Mouse (Mus musculus) testis, postnatal 10 days (tissue): Measurements from ENCODE around the gene Pex26.
A peak's percentile ranks its signal among the peaks of the same experiment; 100 is the strongest.

Experiments used
- DNase-seq: peaks from one replicate; pipeline ENCODE4 v3.0.0; 2021; ENCODE audit warnings: low spot score

Pex26 gene

GRCm38 (mm10) chr6:121209584-121209983, 26.1 kb downstream of the Pex26 start:
- no peak for DNase-seq

- DNase-seq: peak; percentile 52
These were observed 26.9 kb downstream of the Pex26 start, which contains the start of gene Tuba8 for GRCm38 (mm10) chr6:121210149-121210925. TSS of gene Tuba8 (plus strand) at chr6:121210696.

- no peak for DNase-seq
These were observed 27.4 kb downstream of the Pex26 start for GRCm38 (mm10) chr6:121210926-121211289.

- no peak for DNase-seq
These were observed 28.3 kb downstream of the Pex26 start for GRCm38 (mm10) chr6:121211743-121212142.

- no peak for DNase-seq
These were observed 29.5 kb downstream of the Pex26 start for GRCm38 (mm10) chr6:121212988-121213387.

GRCm38 (mm10) chr6:121214221-121214620, 30.8 kb downstream of the Pex26 start:
- no peak for DNase-seq

GRCm38 (mm10) chr6:121214667-121215330, 31.3 kb downstream of the Pex26 start:
- DNase-seq: no peak

GRCm38 (mm10) chr6:121215336-121215735, 31.9 kb downstream of the Pex26 start:
- no peak for DNase-seq

- DNase-seq: no peak
These were observed 32.4 kb downstream of the Pex26 start for GRCm38 (mm10) chr6:121215896-121216295.

- DNase-seq: no peak
These were observed 33.3 kb downstream of the Pex26 start for GRCm38 (mm10) chr6:121216589-121217255.

GRCm38 (mm10) chr6:121218002-121218401, 34.5 kb downstream of the Pex26 start:
- no peak for DNase-seq

- no peak for DNase-seq
These were observed 35.9 kb downstream of the Pex26 start for GRCm38 (mm10) chr6:121219406-121219805.

GRCm38 (mm10) chr6:121220181-121220580, 36.7 kb downstream of the Pex26 start:
- DNase-seq: no peak

- DNase-seq: no peak
These were observed 38.6 kb downstream of the Pex26 start for GRCm38 (mm10) chr6:121221876-121222597.

- no peak for DNase-seq
These were observed 39.5 kb downstream of the Pex26 start for GRCm38 (mm10) chr6:121223001-121223400.

GRCm38 (mm10) chr6:121224067-121224466, 40.6 kb downstream of the Pex26 start:
- no peak for DNase-seq

GRCm38 (mm10) chr6:121224993-121225392, 41.5 kb downstream of the Pex26 start:
- no peak for DNase-seq

- no peak for DNase-seq
These were observed 42.6 kb downstream of the Pex26 start for GRCm38 (mm10) chr6:121226043-121226442.

- no peak for DNase-seq
These were observed 43.3 kb downstream of the Pex26 start for GRCm38 (mm10) chr6:121226744-121227143.

- DNase-seq: no peak
These were observed 45.0 kb downstream of the Pex26 start for GRCm38 (mm10) chr6:121228421-121228820.

- no peak for DNase-seq
These were observed 49.2 kb downstream of the Pex26 start for GRCm38 (mm10) chr6:121232652-121233051.

- no peak for DNase-seq
These were observed 52.9 kb downstream of the Pex26 start for GRCm38 (mm10) chr6:121236386-121236785.
